Mouse (Mus musculus) midbrain, embryonic 11.5 days (tissue): Measurements from ENCODE around the gene Fxyd6. TPM values are rescaled to one million over a fixed set of nuclear protein-coding genes. Genes with fewer than 3 reads are reported as not detected.
A peak's percentile ranks its signal among the peaks of the same experiment; 100 is the strongest.

Source experiments
- ATAC-seq: fragments of 200-750 bp; cut with Nextera tagmentation; 2 replicates; pipeline ENCODE4 v1.8.0; 2017; ENCODE audit warnings: moderate TSS enrichment, moderate library complexity; ENCODE audit not compliant: low FRiP score
- DNase-seq: peaks from one replicate; pipeline ENCODE4 v3.0.0; 2015; ENCODE audit warnings: low spot score; ENCODE audit errors: missing footprints
- H3K27ac ChIP-seq: fragments of 300-500 bp; sonication (generic); 2 replicates; pipeline ENCODE4 v1.5.1; 2014; ENCODE audit warnings: low read depth, low read length
- H3K27me3 ChIP-seq: fragments of 300-500 bp; sonication (generic); 2 replicates; pipeline ENCODE4 v1.6.1; 2014; ENCODE audit warnings: mild to moderate bottlenecking, low read length, moderate library complexity, mixed read lengths; ENCODE audit not compliant: control insufficient read depth, insufficient read depth
- H3K36me3 ChIP-seq: fragments of 300-500 bp; sonication (generic); 2 replicates; pipeline ENCODE4 v1.6.1; 2014; ENCODE audit warnings: mild to moderate bottlenecking, low read length, moderate library complexity, mixed read lengths; ENCODE audit not compliant: control insufficient read depth, insufficient read depth
- H3K4me1 ChIP-seq: fragments of 300-500 bp; sonication (generic); 2 replicates; pipeline ENCODE4 v1.6.1; 2014; ENCODE audit warnings: low read length; ENCODE audit not compliant: control insufficient read depth, insufficient read depth
- H3K4me2 ChIP-seq: fragments of 300-500 bp; sonication (generic); 2 replicates; pipeline ENCODE4 v1.6.1; 2014; ENCODE audit warnings: mild to moderate bottlenecking, moderate library complexity
- H3K4me3 ChIP-seq: fragments of 300-500 bp; sonication (generic); 2 replicates; pipeline ENCODE4 v1.5.1; 2014; ENCODE audit warnings: low read depth, low read length
- H3K9ac ChIP-seq: fragments of 300-500 bp; sonication (generic); 2 replicates; pipeline ENCODE4 v1.6.1; 2014; ENCODE audit warnings: low read length
- H3K9me3 ChIP-seq: fragments of 300-500 bp; sonication (generic); 2 replicates; pipeline ENCODE4 v1.6.1; 2016; ENCODE audit warnings: low read length; ENCODE audit not compliant: control insufficient read depth
- WGBS: fragments of 180-500 bp; shearing (Covaris S2); extraction: QIAGEN DNeasy Blood & Tissue Kit; methylation state at CpG from one replicate; pipeline ENCODE4 v1.1.7; 2014; 5-methylcytosine and 5-hydroxymethylcytosine counted together
- polyA plus RNA-seq: library from polyadenylated mRNA; unstranded; fragments of >200 nt; fragmentation: Nextera tagmentation; extraction: Ambion mirVana; gene quantifications from 2 replicates; pipeline ENCODE4 v1.2.1, GENCODE M21; 2014

Gene Fxyd6
- polyA plus RNA-seq, 1 experiment from 2014 or later, result 129 TPM

- no peak overlapping the region for H3K4me3 ChIP-seq
- H3K9me3 ChIP-seq, result no peaks in the 10 kb centered on the region
Observed at GRCm38 (mm10) chr9:45348560-45348959, 21.4 kb upstream of the Fxyd6 start.

GRCm38 (mm10) chr9:45349181-45349580, 20.8 kb upstream of the Fxyd6 start:
- 46% methylated on average over 4 of the region's 4 CpGs for WGBS
- no peak overlapping the region for H3K27ac ChIP-seq
- DNase-seq (no peak), ATAC-seq (no peak)
- no peak overlapping the region for H3K4me3 ChIP-seq
- H3K4me1 ChIP-seq, result no peaks in the 10 kb centered on the region
- H3K9ac ChIP-seq, result no peak overlapping the region
- H3K9me3 ChIP-seq, result no peaks in the 10 kb centered on the region
- H3K4me2 ChIP-seq, result no peak overlapping the region
- no peaks in the 10 kb centered on the region for H3K27me3 ChIP-seq
- no peaks in the 10 kb centered on the region for H3K36me3 ChIP-seq

More at GRCm38 (mm10) chr9:45348560-45348959, 21.4 kb upstream of the Fxyd6 start:
- Histone ChIP-seq H3K4me1 (no peaks in the 10 kb centered on the region), H3K4me2 (no peak overlapping the region), H3K27ac (no peak overlapping the region), H3K27me3 (no peaks in the 10 kb centered on the region), H3K9ac (no peak overlapping the region), H3K36me3 (no peaks in the 10 kb centered on the region)
- WGBS, result 85% methylated on average over 6 of the region's 6 CpGs
- DNase-seq, result no peak
- no peak for ATAC-seq

- H3K27ac ChIP-seq, result no peak overlapping the region
- ATAC-seq, result no peak
- H3K4me1 ChIP-seq, result no peaks in the 10 kb centered on the region
- no peak overlapping the region for H3K4me3 ChIP-seq
- H3K9ac ChIP-seq, result no peak overlapping the region
- no peak for DNase-seq
- H3K36me3 ChIP-seq, result no peaks in the 10 kb centered on the region
- WGBS, result 48% methylated on average over 5 of the region's 5 CpGs
- H3K27me3 ChIP-seq, result no peaks in the 10 kb centered on the region
- no peak overlapping the region for H3K4me2 ChIP-seq
- no peaks in the 10 kb centered on the region for H3K9me3 ChIP-seq
Observed at GRCm38 (mm10) chr9:45349851-45350250, 20.1 kb upstream of the Fxyd6 start.

- H3K4me3 ChIP-seq, result no peak overlapping the region
- H3K4me2 ChIP-seq, result no peak overlapping the region
- H3K9me3 ChIP-seq, result no peaks in the 10 kb centered on the region
- 85% methylated on average over 2 of the region's 2 CpGs for WGBS
- ATAC-seq (no peak), DNase-seq (no peak)
- H3K36me3 ChIP-seq, result no peaks in the 10 kb centered on the region
- H3K9ac ChIP-seq, result no peak overlapping the region
- no peaks in the 10 kb centered on the region for H3K4me1 ChIP-seq
- H3K27me3 ChIP-seq, result no peaks in the 10 kb centered on the region
- H3K27ac ChIP-seq, result no peak overlapping the region
Observed at GRCm38 (mm10) chr9:45355192-45355591, 14.8 kb upstream of the Fxyd6 start.

- 82% methylated on average over 7 of the region's 7 CpGs for WGBS
- H3K36me3 ChIP-seq, result no peaks in the 10 kb centered on the region
- no peaks in the 10 kb centered on the region for H3K9me3 ChIP-seq
- H3K4me2 ChIP-seq, result no peak overlapping the region
- no peak overlapping the region for H3K4me3 ChIP-seq
- no peak overlapping the region for H3K9ac ChIP-seq
- no peak overlapping the region for H3K27ac ChIP-seq
- H3K27me3 ChIP-seq, result no peaks in the 10 kb centered on the region
- no peaks in the 10 kb centered on the region for H3K4me1 ChIP-seq
- ATAC-seq, result no peak
- DNase-seq, result no peak
Observed at GRCm38 (mm10) chr9:45358356-45358755, 11.6 kb upstream of the Fxyd6 start.

GRCm38 (mm10) chr9:45362051-45362461, 7.9 kb upstream of the Fxyd6 start:
- no peaks in the 10 kb centered on the region for H3K4me1 ChIP-seq
- DNase-seq, result peak; percentile 47
- H3K9me3 ChIP-seq, result no peaks in the 10 kb centered on the region
- no peaks in the 10 kb centered on the region for H3K27me3 ChIP-seq
- H3K9ac ChIP-seq, result no peak overlapping the region
- no peak overlapping the region for H3K4me3 ChIP-seq
- no peak for ATAC-seq
- no peak overlapping the region for H3K27ac ChIP-seq
- 62% methylated on average over 2 of the region's 2 CpGs for WGBS
- H3K36me3 ChIP-seq, result no peaks in the 10 kb centered on the region
- H3K4me2 ChIP-seq, result no peak overlapping the region

GRCm38 (mm10) chr9:45363639-45364214, 6.3 kb upstream of the Fxyd6 start:
- 63% methylated on average over 7 of the region's 7 CpGs for WGBS

GRCm38 (mm10) chr9:45367716-45368115, 2.3 kb upstream of the Fxyd6 start:
- Histone ChIP-seq H3K36me3 (no peaks in the 10 kb centered on the region), H3K27me3 (no peaks in the 10 kb centered on the region), H3K4me2 (no peak overlapping the region), H3K27ac (no peak overlapping the region), H3K9ac (no peak overlapping the region), H3K4me1 (peaks cover 15% of the 10 kb centered on the region), H3K4me3 (no peak overlapping the region), H3K9me3 (no peaks in the 10 kb centered on the region)
- DNase-seq, result peak; percentile 35
- 72% methylated on average over 8 of the region's 8 CpGs for WGBS
- no peak for ATAC-seq

More at GRCm38 (mm10) chr9:45363639-45364214, 6.3 kb upstream of the Fxyd6 start:
- Histone ChIP-seq H3K27me3 (no peaks in the 10 kb centered on the region), H3K27ac (no peak overlapping the region), H3K9ac (no peak overlapping the region), H3K36me3 (no peaks in the 10 kb centered on the region), H3K4me2 (no peak overlapping the region), H3K4me3 (no peak overlapping the region), H3K9me3 (no peaks in the 10 kb centered on the region), H3K4me1 (no peaks in the 10 kb centered on the region)
- peak; percentile 69 for DNase-seq
- ATAC-seq, result no peak

GRCm38 (mm10) chr9:45368341-45368901, 1.6 kb upstream of the Fxyd6 start:
- Histone ChIP-seq H3K36me3 (no peaks in the 10 kb centered on the region), H3K9me3 (no peaks in the 10 kb centered on the region), H3K27me3 (no peaks in the 10 kb centered on the region), H3K4me1 (peaks cover 15% of the 10 kb centered on the region), H3K27ac (no peak overlapping the region), H3K9ac (no peak overlapping the region), H3K4me3 (no peak overlapping the region), H3K4me2 (no peak overlapping the region)
- 72% methylated on average over 5 of the region's 5 CpGs for WGBS
- DNase-seq (peak; percentile 51), ATAC-seq (no peak)
